Mouse (Mus musculus) C2C12 (cell line): Measurements from ENCODE around the gene B3gnt7.

ENCODE experiments used
- CTCF ChIP-seq: IDR thresholded peaks from one replicate; pipeline ENCODE4 v1.5.1; 2011; ENCODE audit not compliant: control insufficient read depth, insufficient read depth, insufficient read length
- MYOG ChIP-seq: IDR thresholded peaks from one replicate; pipeline ENCODE4 v1.6.1; 2011; ENCODE audit not compliant: control insufficient read depth, insufficient read length; ENCODE audit errors: extremely low read depth
- USF1 ChIP-seq: IDR thresholded peaks from one replicate; pipeline ENCODE4 v1.6.1; 2011; ENCODE audit warnings: low read depth, mild to moderate bottlenecking, control low read depth, moderate library complexity

DNA sequence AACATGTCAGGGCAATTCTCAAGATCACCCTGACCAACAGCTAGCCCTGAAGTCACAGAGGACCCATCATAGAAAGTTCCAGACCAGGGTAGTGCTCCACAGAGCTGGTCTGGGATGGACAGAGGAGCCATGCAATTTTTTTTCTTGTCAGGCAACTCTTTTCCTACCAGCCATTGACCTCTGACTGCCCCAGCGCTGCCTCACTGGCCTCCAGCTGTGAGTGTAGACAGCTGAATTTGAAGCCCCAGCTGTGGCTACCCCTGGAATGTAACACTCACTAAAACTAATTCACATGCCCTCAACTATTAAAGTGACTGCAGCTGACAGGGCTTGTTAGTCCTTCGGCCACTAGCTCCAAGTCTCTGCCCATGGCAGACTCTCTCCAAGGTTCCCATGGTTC lies 2.5 kb upstream of the B3gnt7 start:
- TF ChIP-seq MYOG (no peak), CTCF (no peak), USF1 (no peak)
